Mouse (Mus musculus): ENCODE measurements around the gene Slc22a12. TPM values are rescaled to one million over a fixed set of nuclear protein-coding genes. Genes with fewer than 3 reads are reported as not detected.
A peak's percentile ranks its signal among the peaks of the same experiment; 100 is the strongest.

The Slc22a12 gene
- total and polyA plus RNA-seq, 3 experiments, result 0.17 to 1.2 (median 0.94) TPM

DNA sequence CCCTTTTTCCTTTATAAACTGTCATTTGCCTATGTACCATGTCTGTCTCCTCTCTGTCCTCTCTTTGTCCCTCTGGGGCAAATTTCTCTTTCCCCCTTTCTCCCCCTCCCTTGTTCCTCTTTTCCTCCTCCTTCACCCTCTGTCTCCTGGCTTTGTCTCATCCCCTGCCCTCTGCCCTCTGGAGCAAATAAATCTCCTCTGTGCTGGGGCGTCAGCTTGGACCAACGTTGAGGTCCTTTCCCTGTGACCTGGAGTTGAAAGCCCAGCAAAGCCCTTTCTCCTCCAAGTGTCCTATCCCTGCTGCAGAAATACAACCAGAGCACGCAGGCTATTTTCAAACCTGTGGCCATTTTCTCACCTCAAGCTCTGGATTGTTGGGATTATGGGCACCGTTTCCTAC lies 16.7 kb upstream of the Slc22a12 start:
- H3K9me3 ChIP-seq (replicated peaks; ENCODE audit: low read length), result no peaks in the 10 kb centered on the region
- no peaks in the 10 kb centered on the region for H3K79me2 ChIP-seq (replicated peaks; ENCODE audit: control insufficient read depth, extremely low read depth, insufficient read depth, poor library complexity, severe bottlenecking)
- no peaks in the 10 kb centered on the region for H3K36me3 ChIP-seq (replicated peaks in 1 of 2; ENCODE audit: control insufficient read depth in 1 of 2, insufficient read depth in 1 of 2, low read length in 1 of 2)
- peaks cover 17 to 61% of the 10 kb centered on the region in 2 experiments for H3K4me1 ChIP-seq (ENCODE audit: control insufficient read depth in 1 of 2, insufficient read depth in 2 of 2)
- in situ Hi-C loops (cut with MboI; ENCODE audit: low pct_ligation_motif_present, low pct_unique_long_range_greater_than_20kb, low sequenced_read_pairs), result no loop called here
- TF ChIP-seq CHD1 (IDR thresholded peaks at IDR 0.05; ENCODE audit: low read depth, low read length), result no peak
- no peak for TF ChIP-seq GABPA (IDR thresholded peaks at IDR 0.05; ENCODE audit: insufficient replicate concordance, low read depth, low read length)
- TF ChIP-seq ZKSCAN1 (IDR thresholded peaks at IDR 0.05; ENCODE audit: borderline replicate concordance, low read depth, low read length), result no peak
- no peak overlapping the region for H3K4me2 ChIP-seq (ENCODE audit: insufficient read depth, low read depth, poor library complexity, severe bottlenecking)
- H3K4me3 ChIP-seq (replicated peaks in 1 of 3; ENCODE audit: low read depth in 2 of 3, low read length in 2 of 3, poor library complexity in 1 of 3), result no peak overlapping the region
- no peak for DNase-seq (ENCODE audit: extremely low read depth)
- H3K27ac ChIP-seq (ENCODE audit: insufficient read depth, low read depth), result peak overlapping the region; percentile 22; the same call in 1 of the 2 replicates
- no peak overlapping the region for H3K9ac ChIP-seq (ENCODE audit: insufficient read depth, low read depth)
- dilution Hi-C loops (cut with MboI; ENCODE audit: extremely low pct_ligation_motif_present, extremely low pct_unique_long_range_greater_than_20kb, low sequenced_read_pairs), result no loop called here
- no peaks in the 10 kb centered on the region for H3K27me3 ChIP-seq (replicated peaks)

DNA sequence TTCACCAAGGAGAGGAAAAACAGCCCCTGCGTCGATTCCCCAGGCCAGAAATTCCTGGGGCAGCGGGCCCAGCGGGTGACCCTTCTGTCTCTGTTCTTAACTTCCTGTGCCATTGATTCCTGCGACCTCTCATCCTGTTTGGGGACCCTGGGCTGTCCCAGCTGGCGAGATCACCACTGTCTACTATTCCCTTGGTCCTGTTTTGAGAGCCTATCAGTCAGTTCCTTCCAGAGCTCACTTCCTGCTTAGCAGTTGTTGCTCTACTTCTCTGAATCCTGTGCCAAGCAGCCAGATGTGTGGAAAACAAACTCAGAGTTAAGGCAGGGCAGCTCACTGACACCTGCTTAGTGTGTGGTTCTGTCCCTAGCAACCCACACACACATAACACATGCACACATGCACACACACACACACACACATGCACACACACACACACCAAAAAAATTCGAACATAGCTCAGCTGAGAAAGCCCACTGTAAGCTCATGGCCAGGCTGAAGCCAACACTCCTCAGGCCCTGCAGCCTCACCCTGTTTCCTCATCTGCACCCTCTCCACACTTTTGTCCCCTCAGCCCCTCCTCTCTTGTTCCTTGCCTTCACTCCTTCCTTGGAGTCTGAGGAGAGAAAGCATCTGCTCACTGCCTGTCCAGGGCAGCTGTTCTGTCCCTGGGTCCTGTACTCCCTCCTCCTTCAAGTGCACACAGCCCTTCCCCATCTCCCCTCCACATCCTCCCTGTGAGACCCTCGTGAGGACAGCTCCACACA lies 11.2 kb upstream of the Slc22a12 start:
- TF ChIP-seq USF2 (conservative IDR thresholded peaks at IDR 0.05; ENCODE audit: low read depth, low read length) (no peak), CHD1 (IDR thresholded peaks at IDR 0.05; ENCODE audit: low read depth, low read length) (no peak), MAFK (IDR thresholded peaks at IDR 0.05; ENCODE audit: insufficient replicate concordance, low read length) (no peak), NELFE (IDR thresholded peaks at IDR 0.05; ENCODE audit: low read depth, low read length) (no peak), USF1 (IDR thresholded peaks at IDR 0.05; ENCODE audit: low read depth, low read length) (no peak), TCF12 (IDR thresholded peaks at IDR 0.05; ENCODE audit: low read depth, low read length) (no peak), POLR2AphosphoS2 (IDR thresholded peaks at IDR 0.05; ENCODE audit: low read depth, low read length) (no peak), ZNF384 (IDR thresholded peaks at IDR 0.05; ENCODE audit: low read depth, low read length) (no peak), POLR2A (IDR thresholded peaks at IDR 0.05; ENCODE audit: low read depth, low read length) (no peak), MXI1 (IDR thresholded peaks at IDR 0.05; ENCODE audit: low read depth, low read length) (no peak), E2F4 (IDR thresholded peaks at IDR 0.05; ENCODE audit: insufficient replicate concordance, low read depth, low read length) (no peak), MYC (IDR thresholded peaks at IDR 0.05; ENCODE audit: low read depth, low read length) (no peak), MEF2A (IDR thresholded peaks at IDR 0.05; ENCODE audit: borderline replicate concordance, low read depth, low read length) (no peak), GABPA (IDR thresholded peaks at IDR 0.05; ENCODE audit: insufficient replicate concordance, low read depth, low read length) (no peak), HCFC1 (IDR thresholded peaks at IDR 0.05; ENCODE audit: low read depth, low read length) (no peak), MAX (IDR thresholded peaks at IDR 0.05; ENCODE audit: low read length) (no peak), SIN3A (IDR thresholded peaks at IDR 0.05; ENCODE audit: low read length) (no peak)

More for the DNA sequence above, 11.2 kb upstream of the Slc22a12 start:
- no peak overlapping the region for H3K4me3 ChIP-seq (replicated peaks in 1 of 3; ENCODE audit: low read depth in 2 of 3, low read length in 2 of 3, poor library complexity in 1 of 3)
- H3K9me3 ChIP-seq (replicated peaks; ENCODE audit: low read length), result no peaks in the 10 kb centered on the region
- no peak for DNase-seq (ENCODE audit: extremely low read depth)
- H3K79me2 ChIP-seq (replicated peaks; ENCODE audit: control insufficient read depth, extremely low read depth, insufficient read depth, poor library complexity, severe bottlenecking), result no peaks in the 10 kb centered on the region
- H3K4me2 ChIP-seq (ENCODE audit: insufficient read depth, low read depth, poor library complexity, severe bottlenecking), result no peak overlapping the region
- no peaks in the 10 kb centered on the region for H3K36me3 ChIP-seq (replicated peaks in 1 of 2; ENCODE audit: control insufficient read depth in 1 of 2, insufficient read depth in 1 of 2, low read length in 1 of 2)
- H3K4me1 ChIP-seq (ENCODE audit: control insufficient read depth in 1 of 2, insufficient read depth in 2 of 2), result peaks cover 18 to 69% of the 10 kb centered on the region in 2 experiments
- no peak overlapping the region for H3K9ac ChIP-seq (ENCODE audit: insufficient read depth, low read depth)
- in situ Hi-C loops (cut with MboI; ENCODE audit: low pct_ligation_motif_present, low pct_unique_long_range_greater_than_20kb, low sequenced_read_pairs) (no loop called here), dilution Hi-C loops (cut with MboI; ENCODE audit: extremely low pct_ligation_motif_present, extremely low pct_unique_long_range_greater_than_20kb, low sequenced_read_pairs) (no loop called here)
- H3K27me3 ChIP-seq (replicated peaks), result no peaks in the 10 kb centered on the region
- H3K27ac ChIP-seq (ENCODE audit: insufficient read depth, low read depth), result no peak overlapping the region
